8 mouse cellular contexts compared by ENCODE assay signal in the genomic region with DNA sequence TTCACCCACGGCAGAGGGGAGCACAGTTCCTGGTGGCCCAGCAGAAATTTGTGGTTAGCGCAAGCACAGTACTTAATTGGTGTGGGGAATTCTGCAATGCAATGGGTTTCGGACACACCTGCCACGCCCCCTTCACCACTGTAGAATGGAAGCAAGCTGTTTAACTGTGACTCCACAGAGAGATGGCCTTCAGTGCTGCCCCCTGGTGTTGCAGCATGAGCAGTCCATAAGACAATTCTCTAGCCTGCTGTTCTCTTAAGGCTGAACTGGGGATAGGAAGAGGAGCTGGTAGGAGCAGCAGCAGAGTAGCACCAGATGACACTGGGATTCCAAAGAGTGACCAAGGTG.
DNase-seq lines count a peak whose midpoint lies in the region; ATAC-seq and TF ChIP-seq lines count a peak whose summit lies in the region.

No protein-coding gene starts in this region.

- peak; percentile 5 for DNase-seq in B cell, adult 2 months
- DNase-seq in brain, adult 2 months (ENCODE audit: low read depth, low spot score): peak; percentile 90
- peak; percentile 29 for DNase-seq in liver, adult 2 months (ENCODE audit: extremely low read depth, low read depth, low spot score)
- peak; percentile 25 for DNase-seq in thymus, postnatal 14 days

- peak overlapping the region; percentile 39 for H3K4me2 ChIP-seq in embryonic facial prominence, embryonic 15.5 days (replicated peaks)
- no peak overlapping the region for H3K4me2 ChIP-seq in heart, embryonic 13.5 days
- H3K4me2 ChIP-seq in kidney, embryonic 16.5 days (replicated peaks; ENCODE audit: low read depth, low read length): peak overlapping the region; percentile 30; the same call in 1 of the 2 replicates
- peak overlapping the region; percentile 53 for H3K4me2 ChIP-seq in neural tube, embryonic 13.5 days

- peak; percentile 74 for TF ChIP-seq CTCF in liver, adult 2 months (IDR thresholded peaks at IDR 0.05; ENCODE audit: low read depth, low read length)

- peak; percentile 71 for ATAC-seq in embryonic facial prominence, embryonic 15.5 days (ENCODE audit: insufficient number of reproducible peaks, low FRiP score, low TSS enrichment, low read depth)
- ATAC-seq in heart, embryonic 13.5 days (ENCODE audit: extremely low read depth, insufficient number of reproducible peaks, low FRiP score, low TSS enrichment): peak; percentile 63
- peak; percentile 93 for ATAC-seq in kidney, embryonic 16.5 days (ENCODE audit: low FRiP score, low TSS enrichment)
- peak; percentile 92 for ATAC-seq in neural tube, embryonic 13.5 days (ENCODE audit: low read depth)

- H3K79me2 ChIP-seq in liver, adult 2 months (ENCODE audit: control insufficient read depth, insufficient read depth, low read length): no peaks in the 10 kb centered on the region

- no peaks in the 10 kb centered on the region for H3K9me3 ChIP-seq in embryonic facial prominence, embryonic 15.5 days (replicated peaks)
- no peaks in the 10 kb centered on the region for H3K9me3 ChIP-seq in heart, embryonic 13.5 days
- no peaks in the 10 kb centered on the region for H3K9me3 ChIP-seq in kidney, embryonic 16.5 days (ENCODE audit: low read length)
- H3K9me3 ChIP-seq in neural tube, embryonic 13.5 days: no peaks in the 10 kb centered on the region

- H3K4me1 ChIP-seq in embryonic facial prominence, embryonic 15.5 days: no peaks in the 10 kb centered on the region
- no peaks in the 10 kb centered on the region for H3K4me1 ChIP-seq in heart, embryonic 13.5 days
- no peaks in the 10 kb centered on the region for H3K4me1 ChIP-seq in kidney, embryonic 16.5 days (ENCODE audit: insufficient read depth, low read length)
- H3K4me1 ChIP-seq in liver, adult 2 months (ENCODE audit: control insufficient read depth, insufficient read depth, low read length): no peaks in the 10 kb centered on the region
- peaks cover 14% of the 10 kb centered on the region for H3K4me1 ChIP-seq in neural tube, embryonic 13.5 days (replicated peaks)

- H3K27me3 ChIP-seq in embryonic facial prominence, embryonic 15.5 days: no peaks in the 10 kb centered on the region
- H3K27me3 ChIP-seq in heart, embryonic 13.5 days (replicated peaks): no peaks in the 10 kb centered on the region
- H3K27me3 ChIP-seq in kidney, embryonic 16.5 days (ENCODE audit: insufficient read depth, low read length): no peaks in the 10 kb centered on the region
- no peaks in the 10 kb centered on the region for H3K27me3 ChIP-seq in liver, adult 2 months (ENCODE audit: control insufficient read depth, insufficient read depth, low read length)
- no peaks in the 10 kb centered on the region; the same call in 1 of the 2 replicates for H3K27me3 ChIP-seq in neural tube, embryonic 13.5 days

- H3K9ac ChIP-seq in embryonic facial prominence, embryonic 15.5 days: no peak overlapping the region
- H3K9ac ChIP-seq in heart, embryonic 13.5 days: no peak overlapping the region
- H3K9ac ChIP-seq in kidney, embryonic 16.5 days (replicated peaks; ENCODE audit: low read length): no peak overlapping the region
- no peak overlapping the region for H3K9ac ChIP-seq in liver, adult 2 months (ENCODE audit: low read depth, low read length)
- no peak overlapping the region for H3K9ac ChIP-seq in neural tube, embryonic 13.5 days

- TF ChIP-seq POLR2A in liver, adult 2 months (IDR thresholded peaks at IDR 0.05; ENCODE audit: extremely low read depth, insufficient read depth, low read length): no peak

- H3K36me3 ChIP-seq in embryonic facial prominence, embryonic 15.5 days: no peaks in the 10 kb centered on the region
- H3K36me3 ChIP-seq in heart, embryonic 13.5 days: no peaks in the 10 kb centered on the region
- H3K36me3 ChIP-seq in kidney, embryonic 16.5 days (ENCODE audit: insufficient read depth, low read length): no peaks in the 10 kb centered on the region
- H3K36me3 ChIP-seq in liver, adult 2 months (ENCODE audit: control insufficient read depth, insufficient read depth, low read length): no peaks in the 10 kb centered on the region; the same call in 1 of the 2 replicates
- H3K36me3 ChIP-seq in neural tube, embryonic 13.5 days: 0 out of 2 replicates have a peak, but pooled peaks cover 3% of the 10 kb centered on the region

- no peak overlapping the region for H3K4me3 ChIP-seq in embryonic facial prominence, embryonic 15.5 days (replicated peaks)
- H3K4me3 ChIP-seq in heart, embryonic 13.5 days: no peak overlapping the region
- H3K4me3 ChIP-seq in kidney, embryonic 16.5 days (ENCODE audit: low read length): no peak overlapping the region
- no peak overlapping the region for H3K4me3 ChIP-seq in liver, adult 2 months (ENCODE audit: insufficient read depth, low read depth, low read length)
- peak overlapping the region; percentile 28 for H3K4me3 ChIP-seq in neural tube, embryonic 13.5 days

- H3K27ac ChIP-seq in embryonic facial prominence, embryonic 15.5 days (replicated peaks): no peak overlapping the region
- no peak overlapping the region for H3K27ac ChIP-seq in heart, embryonic 13.5 days (replicated peaks)
- H3K27ac ChIP-seq in kidney, embryonic 16.5 days (ENCODE audit: low read length): no peak overlapping the region
- no peak overlapping the region for H3K27ac ChIP-seq in liver, adult 2 months (replicated peaks; ENCODE audit: insufficient read depth, low read depth, low read length)
- H3K27ac ChIP-seq in neural tube, embryonic 13.5 days (replicated peaks): peak overlapping the region; percentile 67

- WGBS in embryonic facial prominence, embryonic 15.5 days: 25% methylated on average over 4 of the region's 4 CpGs
- WGBS in heart, embryonic 13.5 days: 48% methylated on average over 4 of the region's 4 CpGs
- 32% methylated on average over 4 of the region's 4 CpGs for WGBS in kidney, embryonic 16.5 days
- WGBS in liver, adult 2 months: 83% methylated on average over 4 of the region's 4 CpGs
- 19% methylated on average over 4 of the region's 4 CpGs for WGBS in neural tube, embryonic 13.5 days

Comparison
In these comparisons a context has a peak if more than half of its experiments do, and no peak if none do; other contexts are left out.
1. DNase-seq: peak in every context shown above with its lines; median percentile 90 in brain, adult 2 months; 29 in liver, adult 2 months; 25 in thymus, postnatal 14 days; 5 in B cell, adult 2 months.